Mouse (Mus musculus) urinary bladder, postnatal 14 days (tissue): ENCODE results near the gene Kcnma1.

ENCODE experiments used
- DNase-seq: peaks from one replicate; pipeline ENCODE4 v3.0.0; 2021; ENCODE audit warnings: low spot score

Gene Kcnma1

DNA sequence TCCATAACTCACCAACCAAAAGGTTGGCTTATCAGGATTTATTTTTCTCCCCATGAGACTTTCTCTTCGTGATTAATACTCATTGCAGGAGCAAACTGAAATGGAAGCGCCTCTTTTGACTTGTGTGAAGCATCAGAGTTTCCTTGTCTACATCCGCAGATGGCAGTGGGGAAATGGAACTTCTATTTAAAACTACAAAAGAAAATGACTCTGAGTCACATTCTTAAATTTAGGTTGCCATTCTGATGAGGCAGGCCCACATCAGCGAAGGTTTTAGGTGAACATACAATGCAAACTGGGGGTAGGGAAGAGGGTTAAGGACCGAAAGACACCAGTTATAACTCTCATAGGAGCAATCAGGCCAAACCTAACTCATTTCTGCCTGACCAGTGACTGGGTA, 419.7 kb downstream of the Kcnma1 start:
- DNase-seq, result no peak

DNA sequence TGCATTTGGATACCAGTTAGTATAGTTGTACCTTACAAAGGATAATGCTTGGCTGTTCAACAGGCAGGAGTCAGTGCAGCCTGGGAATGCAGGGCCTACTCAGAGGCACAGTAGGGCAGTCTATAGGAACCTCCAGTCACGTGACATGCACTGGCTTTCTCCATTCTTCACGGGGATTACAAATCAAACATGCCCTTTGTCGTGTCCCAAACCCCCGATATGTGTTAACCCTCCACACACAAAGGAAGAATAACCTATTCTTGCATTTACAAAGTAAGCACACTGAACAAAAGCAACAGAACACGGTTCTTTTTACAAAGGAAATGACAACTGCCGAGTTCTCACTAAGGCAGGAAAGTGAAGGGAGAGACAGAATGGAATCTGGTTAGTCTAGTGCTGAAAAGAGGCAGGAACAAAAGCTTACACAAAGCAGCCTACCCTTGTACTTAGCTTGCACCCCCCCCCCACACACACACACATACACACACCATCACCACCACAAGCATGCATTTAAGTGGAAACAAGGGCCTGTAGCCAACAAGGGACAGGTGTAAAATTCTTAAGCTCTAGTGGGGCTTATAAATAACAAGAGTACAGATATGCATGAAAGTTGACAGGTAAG, 421.4 kb downstream of the Kcnma1 start:
- no peak for DNase-seq

DNA sequence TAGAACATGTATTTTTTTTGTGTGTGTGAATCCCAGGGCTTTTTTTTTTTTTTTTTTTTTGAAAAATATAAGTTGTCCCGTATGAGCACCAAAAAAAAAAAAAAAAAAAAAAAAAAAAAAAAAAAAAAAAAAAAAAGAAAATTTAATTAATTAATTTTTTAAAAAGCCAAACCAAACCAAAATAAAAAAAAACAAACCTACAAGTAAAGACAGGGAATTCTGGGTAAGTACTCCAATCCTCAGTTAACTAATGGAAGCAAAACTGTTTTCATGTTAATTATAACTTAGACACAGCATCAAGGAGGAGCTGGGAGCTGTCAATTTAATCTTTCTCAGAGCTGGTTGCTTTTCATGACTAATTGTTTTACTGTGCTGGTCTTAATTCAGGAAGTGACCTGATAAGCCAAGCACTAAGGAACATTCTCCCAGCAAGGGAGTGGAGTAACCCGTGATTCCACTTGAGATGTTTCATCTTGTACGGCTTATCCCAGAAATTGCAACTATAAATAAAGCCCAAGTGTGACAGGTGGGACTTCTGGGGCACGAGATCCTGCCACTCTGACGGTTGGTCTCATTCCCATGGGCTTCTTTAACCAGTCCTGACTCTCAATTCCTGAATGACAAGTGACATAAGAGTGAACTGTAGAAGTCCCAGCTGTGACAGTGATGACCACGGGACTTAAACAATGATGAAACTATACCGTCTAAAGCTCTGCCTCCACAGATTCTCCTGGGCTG, 424.4 kb downstream of the Kcnma1 start:
- DNase-seq, result no peak

DNA sequence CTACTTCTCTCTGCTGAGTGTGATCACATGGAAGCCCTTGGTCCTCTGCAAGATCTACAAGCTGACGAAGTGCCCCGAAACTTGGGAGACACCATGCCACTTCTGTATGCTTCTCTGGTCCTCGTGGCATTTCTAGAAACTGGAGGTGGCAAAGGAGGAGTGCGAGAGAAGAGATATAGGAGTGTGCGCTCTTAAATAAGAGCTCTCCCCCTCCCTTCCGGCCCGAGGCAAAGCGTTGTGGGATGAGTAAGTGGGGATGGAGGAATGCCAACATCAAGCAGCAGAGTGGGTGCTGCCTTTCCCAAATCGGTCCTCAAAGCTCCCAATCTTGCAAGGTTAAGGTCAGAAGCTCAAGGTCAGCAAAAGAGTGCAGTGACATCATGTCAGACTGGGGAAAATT, 426.8 kb downstream of the Kcnma1 start:
- no peak for DNase-seq

DNA sequence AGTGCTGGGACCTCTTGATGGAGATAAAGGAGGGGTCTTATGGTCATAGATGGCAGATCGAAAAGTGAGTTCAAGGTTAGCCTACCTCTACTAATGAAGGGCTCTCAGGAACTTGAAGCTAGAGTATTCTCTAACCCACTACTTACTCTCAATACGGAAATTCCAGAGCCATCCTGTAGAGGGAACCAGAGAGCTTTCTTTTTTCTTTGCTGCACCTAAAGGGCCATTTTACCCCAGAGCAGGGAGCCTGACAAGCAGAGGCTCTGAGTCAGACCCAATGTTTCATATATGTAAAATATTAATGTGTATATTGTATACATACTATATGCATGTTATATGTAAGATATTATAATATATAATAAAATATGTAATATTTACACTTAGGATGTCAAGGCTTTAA, 431.1 kb downstream of the Kcnma1 start:
- peak; percentile 54 for DNase-seq

DNA sequence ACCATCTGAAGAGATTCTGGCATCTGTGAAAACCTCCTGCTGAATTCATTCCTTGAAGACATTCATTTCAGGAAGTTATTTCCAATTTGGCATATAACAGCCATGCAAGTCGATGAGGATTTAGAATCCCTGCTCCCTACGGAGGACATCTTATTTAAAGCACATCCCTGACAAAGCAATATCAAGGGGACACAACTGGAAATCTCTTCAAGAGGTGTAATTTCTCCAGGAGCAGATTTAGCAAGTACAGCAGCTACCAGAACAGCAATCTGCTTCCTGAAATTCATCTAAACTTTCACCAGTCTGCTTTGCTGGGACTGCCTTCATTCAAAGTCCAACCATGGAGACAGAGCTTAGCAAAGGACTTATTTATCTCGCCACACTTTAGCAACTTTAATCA, 433.0 kb downstream of the Kcnma1 start:
- DNase-seq, result no peak

DNA sequence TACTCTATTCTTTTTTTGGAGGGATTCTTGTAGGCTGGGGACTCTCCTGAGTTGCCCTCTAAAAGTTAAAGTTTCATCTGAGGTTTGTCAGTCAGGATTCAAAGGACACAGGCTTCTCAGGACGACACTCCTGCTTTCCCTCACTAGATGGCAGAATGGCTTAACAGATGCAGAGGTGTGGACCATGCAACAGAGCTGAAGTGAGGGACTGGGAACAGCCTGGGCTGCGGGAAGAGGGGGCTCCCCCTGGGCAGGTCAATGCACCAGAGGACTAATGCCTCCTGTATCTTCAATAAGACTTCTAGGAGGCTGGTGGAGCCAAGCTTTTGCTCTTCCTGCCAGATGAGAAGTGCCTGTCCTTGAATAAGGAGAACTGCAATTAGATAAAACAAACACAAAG, 438.3 kb downstream of the Kcnma1 start:
- DNase-seq, result no peak

DNA sequence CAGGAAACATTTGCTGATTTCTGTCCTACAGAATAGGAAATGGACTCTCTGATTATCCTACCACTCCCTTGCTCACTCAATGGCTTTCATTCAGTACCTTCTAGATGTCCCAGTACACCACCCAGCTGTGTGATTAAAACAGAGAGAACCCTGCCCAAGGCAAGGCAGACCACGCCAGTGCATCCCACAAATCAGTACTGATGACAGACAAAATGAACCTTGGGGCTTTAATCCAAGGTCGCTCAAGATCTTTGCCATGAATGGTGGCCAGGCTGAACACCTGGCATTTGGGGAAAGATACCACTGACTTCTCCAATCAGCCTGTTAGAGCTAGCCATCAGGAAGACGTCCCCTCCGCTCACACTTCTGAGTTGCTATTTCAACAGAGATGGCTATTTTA, 440.2 kb downstream of the Kcnma1 start:
- no peak for DNase-seq

DNA sequence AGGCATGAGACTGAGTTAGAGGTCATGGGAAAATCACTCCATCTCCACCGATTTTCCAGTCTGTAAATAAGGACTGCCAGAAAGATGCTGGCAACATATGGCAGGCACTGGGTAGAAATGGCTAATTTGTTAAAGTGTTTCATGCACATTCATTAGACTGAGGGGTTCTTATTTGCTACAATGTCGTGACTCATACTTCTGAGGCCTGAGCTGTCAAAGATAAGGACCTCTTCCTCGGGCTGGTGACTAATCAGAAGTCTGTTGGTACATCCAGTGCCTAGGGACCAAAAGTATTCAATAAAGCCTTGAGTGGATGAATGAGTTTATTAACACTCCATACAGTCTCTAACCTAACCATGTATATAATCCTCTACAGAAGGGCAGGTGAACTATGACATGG, 440.9 kb downstream of the Kcnma1 start:
- DNase-seq, result no peak

DNA sequence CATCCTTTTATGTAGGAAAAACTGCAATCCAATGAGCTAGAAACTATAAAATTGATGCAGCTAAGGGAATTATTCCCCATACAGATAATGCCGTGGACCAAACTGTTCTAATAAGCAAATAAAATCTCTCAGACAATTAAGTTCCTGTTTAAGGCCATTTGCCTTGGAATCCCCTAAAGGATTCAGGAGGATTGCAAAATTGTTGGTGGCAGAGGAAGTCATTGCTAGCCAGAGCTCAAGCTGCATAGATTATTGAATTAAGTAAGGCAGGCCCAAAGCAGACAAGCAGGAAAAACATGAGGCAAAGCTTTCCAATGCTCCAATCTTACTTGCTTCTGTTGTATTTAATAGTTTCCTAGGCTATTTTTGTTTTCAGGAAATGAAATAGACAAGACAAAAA, 441.5 kb downstream of the Kcnma1 start:
- no peak for DNase-seq

DNA sequence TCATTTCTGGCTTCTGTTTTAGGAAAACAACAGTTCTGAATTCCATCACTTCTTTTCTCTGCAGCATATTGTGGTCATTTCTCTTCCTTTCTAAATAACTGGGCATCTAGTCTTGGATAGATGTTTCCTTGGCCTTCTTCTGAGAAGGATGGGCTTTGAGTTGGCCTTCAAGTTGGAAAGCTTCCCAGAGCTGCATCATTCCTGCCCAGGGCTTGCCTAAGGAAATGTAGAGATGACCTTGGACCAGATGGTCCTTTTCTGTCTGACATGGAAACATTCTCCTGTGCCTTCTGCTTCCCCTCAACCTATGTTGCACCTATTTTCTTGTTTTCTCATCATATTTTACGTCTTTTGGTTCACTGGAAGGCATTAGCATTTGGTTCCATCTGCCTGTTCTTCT, 444.0 kb downstream of the Kcnma1 start:
- no peak for DNase-seq

DNA sequence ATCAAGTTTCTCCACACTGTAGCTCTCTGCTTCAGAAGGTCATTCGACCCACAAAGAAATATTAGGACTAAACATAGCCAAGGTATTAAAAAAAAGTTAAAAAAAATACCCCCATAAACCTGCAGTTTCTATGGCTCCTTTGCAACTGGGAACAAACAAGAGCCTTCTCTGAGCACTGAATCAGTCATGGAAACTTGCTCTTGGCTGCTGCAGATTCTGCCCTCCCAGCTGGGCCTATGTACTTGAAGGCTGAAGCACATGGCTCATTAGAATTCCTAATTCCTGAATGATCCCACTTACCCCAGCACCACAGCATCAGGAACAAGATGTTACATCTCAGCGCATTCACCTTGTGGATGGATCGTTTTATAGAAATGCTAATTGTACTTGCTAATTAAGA, 448.4 kb downstream of the Kcnma1 start:
- no peak for DNase-seq

DNA sequence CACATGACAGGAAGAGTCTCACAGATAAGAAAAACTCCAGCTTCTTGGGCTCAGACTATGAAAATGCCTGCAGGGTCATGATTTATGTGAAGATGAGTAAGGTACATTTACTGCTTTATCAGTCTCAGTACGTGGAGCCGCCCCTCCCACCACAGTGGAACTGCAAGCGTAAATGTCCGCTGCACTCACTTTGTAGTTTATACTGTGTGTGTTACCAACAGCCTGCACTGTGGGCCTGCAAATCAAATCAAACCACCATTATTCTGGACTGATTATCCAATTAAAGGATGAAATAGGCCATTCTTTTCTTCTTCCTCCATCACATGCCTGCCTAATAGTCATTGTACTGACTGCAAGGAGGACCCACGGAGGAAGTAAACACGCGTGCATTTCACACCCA, 449.8 kb downstream of the Kcnma1 start:
- no peak for DNase-seq

DNA sequence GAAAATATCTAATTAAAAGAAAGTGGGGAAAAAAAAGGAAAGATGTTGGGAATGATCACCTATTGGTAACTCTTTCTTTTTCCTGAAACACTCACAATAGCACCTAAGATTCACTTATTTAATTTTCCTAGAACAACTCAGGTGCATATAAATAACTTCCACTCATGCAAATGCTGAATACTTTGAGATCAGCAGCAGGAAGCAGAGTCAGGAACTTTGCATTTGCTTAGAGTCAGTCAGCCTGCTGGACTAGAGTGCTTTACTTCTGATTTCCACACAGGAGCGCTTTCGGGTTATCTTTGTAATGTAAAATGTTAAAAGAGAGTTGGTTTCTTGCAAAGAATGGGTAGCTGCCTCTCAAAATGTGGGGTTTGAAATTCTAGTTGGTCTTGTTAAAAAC, 451.1 kb downstream of the Kcnma1 start:
- no peak for DNase-seq

DNA sequence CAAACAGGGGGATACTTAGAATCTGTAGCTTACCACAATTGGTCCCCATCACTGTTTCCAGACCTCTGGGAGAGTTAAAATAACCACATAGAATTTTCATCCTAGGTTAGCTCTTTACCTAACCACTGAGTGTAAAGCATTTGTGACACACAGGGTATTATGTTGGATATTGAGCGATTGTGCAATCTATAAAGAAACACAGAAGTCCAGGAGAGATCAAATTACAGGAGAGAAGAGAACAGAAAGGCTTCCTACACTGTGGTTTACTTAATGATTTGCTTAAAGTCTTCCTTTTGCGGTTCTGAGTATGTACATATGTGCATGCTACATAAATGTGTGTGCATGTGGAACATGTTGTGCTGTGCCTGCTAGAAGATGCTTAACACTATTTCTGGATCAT, 458.6 kb downstream of the Kcnma1 start:
- DNase-seq, result no peak

DNA sequence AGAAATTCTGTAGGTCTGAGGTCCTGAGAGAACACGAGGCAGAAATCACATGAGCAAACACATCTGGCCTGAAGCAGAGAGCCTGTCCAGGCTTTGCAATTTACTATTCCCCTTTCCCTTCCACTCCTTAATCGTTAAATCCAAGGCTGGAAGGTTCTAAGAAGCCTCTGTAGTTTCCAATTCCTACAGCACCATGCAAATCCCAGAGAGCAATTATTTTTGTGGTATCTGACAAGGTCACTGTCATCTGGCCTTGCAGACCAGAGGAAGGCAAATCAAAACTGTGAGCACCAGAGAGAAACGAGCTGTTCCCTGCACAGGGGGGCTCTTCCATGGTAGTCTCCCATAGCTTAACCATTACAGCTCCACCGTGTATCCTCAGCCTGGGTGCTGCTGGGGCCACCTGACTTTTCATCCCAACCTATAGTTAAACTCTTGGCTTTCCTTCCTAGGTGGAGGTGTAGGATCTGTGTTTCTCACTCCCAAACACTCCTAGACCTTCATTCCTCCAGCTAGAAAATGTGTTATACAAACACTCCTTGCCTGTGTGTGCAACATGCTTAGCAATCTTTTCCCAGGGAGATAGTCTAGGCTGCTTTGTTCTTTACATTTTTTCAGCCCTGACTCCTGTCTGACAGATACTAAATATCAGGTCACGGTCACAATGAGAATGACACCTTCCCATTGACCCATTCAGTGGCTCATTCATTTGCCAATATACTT, 461.9 kb downstream of the Kcnma1 start:
- no peak for DNase-seq

DNA sequence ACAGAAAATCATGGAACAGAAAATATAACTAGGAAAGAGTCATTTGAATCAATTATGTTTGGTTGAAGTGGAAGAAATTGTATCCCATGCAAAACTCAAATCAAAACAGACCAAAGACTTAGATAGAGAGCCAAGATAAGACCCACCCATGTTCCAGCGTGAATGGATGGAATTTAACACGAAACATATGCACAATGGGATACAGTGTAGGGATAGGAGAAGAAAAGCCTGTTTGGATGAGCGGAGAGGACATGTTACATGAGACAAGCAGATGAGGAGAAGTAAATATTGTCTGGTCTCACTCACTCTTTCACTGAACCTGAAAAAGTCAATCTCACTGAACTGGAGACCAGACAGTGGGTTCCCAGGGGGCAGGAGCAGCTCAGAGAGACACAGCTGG, 463.8 kb downstream of the Kcnma1 start:
- DNase-seq, result no peak

DNA sequence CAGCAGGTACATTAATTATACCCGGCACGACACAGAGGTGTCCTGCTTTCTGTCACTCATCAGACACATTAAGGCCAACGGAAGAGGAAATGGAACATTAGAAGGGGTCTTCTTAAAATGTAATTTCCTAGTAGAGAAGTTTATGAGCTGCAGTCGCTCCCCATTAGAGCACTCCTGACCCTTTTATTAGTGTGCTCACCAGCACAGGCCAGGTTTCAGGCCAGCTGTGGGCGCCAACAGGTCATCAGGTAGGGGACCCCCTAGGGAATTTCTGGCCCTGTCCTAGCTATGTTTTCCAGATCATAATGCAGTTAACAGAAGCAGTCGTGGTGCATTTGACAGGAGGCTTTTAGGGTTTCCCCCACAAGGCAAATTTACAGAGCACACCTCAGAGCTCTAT, 472.2 kb downstream of the Kcnma1 start:
- DNase-seq, result no peak

DNA sequence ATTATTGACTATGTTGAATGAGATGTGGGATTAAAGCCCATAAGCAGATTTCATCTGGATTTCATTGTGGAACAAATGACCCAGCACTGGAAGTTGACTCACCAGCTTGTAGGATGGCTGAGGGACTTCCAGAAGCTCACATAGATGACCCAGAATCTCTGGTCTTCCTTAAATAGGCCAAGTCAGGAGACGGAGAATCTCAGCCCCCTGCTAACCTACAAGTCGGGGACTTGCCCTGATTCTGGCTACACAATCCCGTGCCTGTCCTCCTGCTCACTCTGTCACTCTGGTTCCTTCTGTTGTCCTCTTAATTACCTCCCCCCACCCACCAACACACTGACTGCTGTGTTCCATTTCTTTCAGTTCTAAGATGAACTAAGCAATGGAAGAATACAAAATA, 474.7 kb downstream of the Kcnma1 start:
- DNase-seq, result no peak

DNA sequence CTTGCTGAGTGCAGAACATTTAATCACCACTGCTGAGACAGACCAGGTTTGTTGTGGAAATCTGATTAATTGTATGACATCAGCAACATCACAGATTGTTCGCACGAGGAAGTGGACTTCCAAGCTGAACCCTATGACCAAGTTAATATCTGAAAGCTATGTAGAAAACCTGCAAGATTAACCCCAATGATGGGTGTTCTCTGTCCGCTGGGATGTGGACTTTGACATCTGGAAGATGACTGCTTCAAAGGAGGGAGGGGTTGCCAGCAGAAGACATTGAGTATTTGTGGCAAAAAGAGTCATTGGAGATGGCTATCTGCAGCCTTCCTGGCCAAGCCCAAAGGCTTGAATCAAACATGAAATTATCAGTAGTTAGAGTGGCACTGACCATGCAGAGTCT, 480.9 kb downstream of the Kcnma1 start:
- DNase-seq, result no peak

DNA sequence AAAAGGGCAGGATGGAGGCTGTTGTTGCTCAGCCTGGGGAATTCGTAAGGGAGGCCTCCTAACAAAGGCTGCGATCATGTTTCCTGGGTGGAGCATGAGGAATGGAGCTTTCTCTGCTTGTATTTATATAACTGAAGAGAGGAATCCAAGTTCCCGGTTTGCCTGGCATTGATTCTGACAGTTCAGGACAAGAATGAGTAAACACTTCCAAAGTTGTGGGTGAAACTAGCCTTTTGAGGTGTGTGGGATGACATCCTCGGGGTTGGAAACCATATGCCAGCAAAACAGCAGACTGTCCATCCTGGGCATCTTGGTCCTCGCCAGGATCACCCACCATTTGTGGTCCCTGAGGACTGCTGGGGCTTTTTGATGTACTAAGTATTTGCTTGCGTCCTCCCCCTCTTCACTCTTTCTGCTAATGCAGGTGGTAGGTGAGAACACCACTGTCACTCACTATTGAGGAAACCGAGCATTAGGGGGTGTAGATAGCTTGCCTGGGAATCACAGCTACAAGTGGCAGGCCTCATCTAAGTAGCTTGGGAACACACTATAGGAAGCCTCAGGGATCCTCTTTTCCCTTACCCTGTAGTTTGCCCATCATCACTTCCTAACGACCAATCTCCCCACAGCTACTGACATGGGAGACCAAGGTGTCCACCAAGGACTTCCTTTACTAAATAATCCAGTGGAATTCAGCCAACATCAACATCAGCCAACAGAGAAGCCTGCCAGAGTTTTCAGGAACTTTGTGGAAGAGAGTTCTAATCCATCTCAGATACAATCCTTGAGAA, 482.4 kb downstream of the Kcnma1 start:
- peak; percentile 9 for DNase-seq

DNA sequence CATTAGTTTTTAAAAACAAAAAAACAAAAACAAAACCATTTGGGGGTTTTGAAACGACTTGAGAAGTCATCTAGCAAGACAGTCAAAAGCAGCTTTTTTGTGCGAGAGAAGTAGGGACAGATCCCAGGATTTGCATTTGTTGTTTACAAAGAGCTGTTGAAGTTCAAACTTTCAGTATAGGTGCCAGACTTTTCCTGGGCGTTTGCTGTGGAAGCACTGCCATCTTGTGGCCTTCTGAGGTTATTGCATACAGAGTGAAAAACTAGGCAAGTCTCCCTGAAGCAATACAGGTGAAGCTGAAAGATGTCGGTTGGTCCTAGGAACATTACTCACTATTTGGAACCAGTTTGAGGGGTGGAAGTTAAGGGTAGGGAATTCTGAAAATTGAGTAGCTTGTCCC, 484.6 kb downstream of the Kcnma1 start:
- DNase-seq, result peak; percentile 50

DNA sequence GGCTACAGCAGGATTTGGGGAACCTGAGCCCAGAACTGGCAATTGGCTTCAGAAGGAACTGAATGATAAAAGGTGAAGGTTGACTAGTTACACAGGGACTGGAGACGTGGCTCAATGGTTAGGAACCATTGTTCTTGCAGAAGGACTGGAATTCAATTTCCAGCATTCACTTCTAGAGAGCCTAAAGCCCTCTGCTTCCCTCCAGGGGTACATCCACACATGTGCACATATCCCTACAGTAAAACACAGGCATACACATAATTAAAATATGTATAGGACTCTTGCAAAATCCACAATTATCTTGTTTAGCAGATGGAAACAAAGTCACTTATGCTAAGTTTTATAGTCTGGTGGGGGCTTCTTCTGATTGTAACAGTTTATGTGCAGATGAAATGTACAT, 485.1 kb downstream of the Kcnma1 start:
- no peak for DNase-seq
